Mouse (Mus musculus) layer of hippocampus, adult 8-10 months (tissue): ENCODE measurements around the gene Ogdhl. TPM values are rescaled to one million over a fixed set of nuclear protein-coding genes. Genes with fewer than 3 reads are reported as not detected.

Experiments
- DNase-seq, 2 experiments: peaks; one replicate each; pipeline ENCODE4 v3.0.0; 2022; ENCODE audit warnings: low spot score in 2 of 2
- total RNA-seq, 4 experiments: library from RNA; stranded (reverse); gene quantifications; 2 replicates each; pipeline ENCODE4 v1.2.4; 2022

The Ogdhl gene
- total RNA-seq, 4 experiments from 2014 or later = 98.6 to 108 (median 101) TPM

GRCm38 (mm10) chr14:32379395-32380098, 57.7 kb downstream of the Ogdhl start:
- no peak for DNase-seq

GRCm38 (mm10) chr14:32380099-32380480, 58.3 kb downstream of the Ogdhl start:
- no peak for DNase-seq

- no peak for DNase-seq
Observed at GRCm38 (mm10) chr14:32381066-32381465, 59.2 kb downstream of the Ogdhl start.

DNA sequence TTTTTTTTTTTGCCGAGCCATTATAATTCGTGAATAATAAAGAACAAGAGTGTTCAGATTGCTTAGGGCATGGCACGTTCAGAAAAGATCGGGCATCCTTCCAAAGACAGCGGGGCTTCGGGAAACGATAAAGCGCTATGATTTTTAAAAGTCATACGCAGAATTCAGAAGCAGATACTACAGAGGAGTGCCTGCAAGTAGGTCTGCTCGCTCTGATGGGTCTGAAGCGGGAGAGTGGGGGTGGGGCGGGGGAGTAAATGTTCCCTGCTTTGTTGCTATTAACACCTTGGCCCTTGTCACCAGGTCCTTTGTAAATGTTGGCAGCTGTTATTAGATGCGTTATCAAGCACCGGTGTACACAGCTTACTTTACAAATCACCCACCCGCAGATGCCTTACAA, 59.8 kb downstream of the Ogdhl start:
- DNase-seq = no peak

DNA sequence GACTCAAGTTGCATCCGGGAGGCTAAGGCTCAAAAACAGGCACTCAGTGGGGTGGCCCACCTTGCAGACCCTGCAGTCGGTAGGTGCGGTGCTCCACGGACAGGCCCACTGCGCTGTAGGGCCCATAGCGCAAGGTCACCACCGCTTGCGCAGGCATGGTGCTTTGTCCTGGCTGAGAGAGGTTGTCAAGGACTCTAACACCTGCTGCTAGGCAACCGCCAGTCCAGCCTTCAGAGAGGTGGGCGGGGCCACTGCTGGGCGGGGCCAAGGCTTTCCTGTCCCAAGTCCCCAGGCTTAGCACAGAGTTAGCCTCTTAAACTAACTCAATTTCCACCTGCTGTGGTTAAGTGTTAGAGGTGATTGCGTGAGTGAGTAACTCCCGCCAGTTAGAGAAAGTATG, 66.4 kb downstream of the Ogdhl start, which contains the start of gene 1700024G13Rik:
Gene 1700024G13Rik, minus strand, starts transcription at position 196 of the 400 bp plus-strand sequence.
- no peak for DNase-seq

Other genes starting within 250 kb of the Ogdhl start
- 10 to 100 TPM; 11.1 to 17.7 (median 14.2) TPM for gene Oxnad1, start 236.6 kb upstream of the Ogdhl start, total RNA-seq
- 10 to 100 TPM; 33.7 to 42.6 (median 36.0) TPM for gene Dph3, start 236.3 kb upstream of the Ogdhl start, total RNA-seq
- not detected for gene Msmb, start 180.0 kb upstream of the Ogdhl start, total RNA-seq
- gene Ncoa4, start 162.2 kb upstream of the Ogdhl start, total RNA-seq = 100 to 1,000 TPM; 101 to 113 (median 110) TPM
- gene Timm23, start 120.1 kb upstream of the Ogdhl start, total RNA-seq = 10 to 100 TPM; 55.7 to 79.0 (median 66.2) TPM
- 10 to 100 TPM; 37.5 to 47.8 (median 40.3) TPM for gene Parg, start 120.1 kb upstream of the Ogdhl start, total RNA-seq
- under 1 TPM in 2 of 4 experiments, not detected in 2; 0.41 to 0.76 TPM for gene 1700024G13Rik, start 66.4 kb downstream of the Ogdhl start, total RNA-seq
- gene Slc18a3, start 142.8 kb downstream of the Ogdhl start, total RNA-seq = not detected
- not detected for gene Chat, start 144.0 kb downstream of the Ogdhl start, total RNA-seq
- 10 to 100 TPM; 23.4 to 28.6 (median 24.3) TPM for gene Ercc6, start 191.5 kb downstream of the Ogdhl start, total RNA-seq